ENCODE assay signal across 10 mouse cellular contexts in the genomic region with DNA sequence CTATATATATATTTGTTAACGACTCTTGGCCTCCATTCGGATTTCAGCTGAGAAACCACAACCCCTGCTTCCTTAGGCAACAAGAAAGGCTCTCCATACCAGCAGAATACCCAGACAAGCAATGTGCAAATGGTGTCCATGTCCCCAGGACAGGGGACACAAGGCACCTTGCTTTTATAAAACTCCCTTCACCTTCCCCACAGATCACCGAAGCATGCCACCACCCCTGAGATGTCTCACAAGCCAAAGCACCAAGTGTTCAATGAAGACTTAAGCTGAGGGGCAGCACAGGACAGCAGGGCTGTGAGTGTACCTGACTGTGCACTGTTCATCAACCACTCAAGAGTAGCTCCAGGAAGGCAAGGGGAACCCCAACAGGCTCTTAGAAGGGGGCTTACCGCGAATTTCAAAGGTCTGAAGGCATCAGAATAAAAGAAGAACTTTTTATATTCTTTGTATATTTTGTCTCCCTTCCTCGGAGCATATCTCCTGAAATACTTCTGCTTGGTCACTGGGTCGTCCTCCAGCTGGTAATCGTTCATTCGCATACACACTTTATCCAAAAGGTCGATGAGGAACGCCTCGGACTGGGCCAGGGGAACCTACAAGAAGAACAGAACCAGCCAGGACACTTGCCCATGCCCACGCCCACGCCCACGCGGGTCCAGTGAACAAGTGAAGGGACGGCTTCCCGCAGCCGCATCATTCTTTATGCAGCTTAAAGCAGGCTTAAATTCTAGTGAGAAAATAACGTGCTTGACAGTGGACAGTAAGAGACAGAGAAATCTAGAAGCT. TPM values are rescaled to one million over a fixed set of nuclear protein-coding genes. Genes with fewer than 3 reads are reported as not detected.
A peak's percentile ranks its signal among the peaks of the same experiment; 100 is the strongest.
DNase-seq lines count a peak whose midpoint lies in the region; ATAC-seq and TF ChIP-seq lines count a peak whose summit lies in the region.
"Had no signal": no experiment of that assay in that cellular context is flagged by ENCODE, and none has a peak within 500 bp of the region (broad histone marks: within the 10 kb centered on the region; RNA-seq: fewer than 3 reads in every experiment).

No protein-coding gene starts in this region.

- TF ChIP-seq CTCF in ES-Bruce4 (IDR thresholded peaks at IDR 0.05; ENCODE audit: low read depth, low read length), result no peak
- no peak for TF ChIP-seq CTCF in forebrain, postnatal 0 days (IDR thresholded peaks at IDR 0.05; ENCODE audit: low read depth)

- no peak overlapping the region for H3K4me2 ChIP-seq in forebrain, postnatal 0 days (ENCODE audit: low read depth)
- H3K4me2 ChIP-seq in midbrain, embryonic 12.5 days (replicated peaks), result peak overlapping the region; percentile 60
- H3K4me2 ChIP-seq in heart, embryonic 11.5 days, result no peak overlapping the region; the same call in 1 of the 2 replicates

- H3K27me3 ChIP-seq in ES-Bruce4 (ENCODE audit: control insufficient read depth, insufficient read depth, low read length, poor library complexity, severe bottlenecking), result no peaks in the 10 kb centered on the region
- H3K27me3 ChIP-seq in forebrain, postnatal 0 days (ENCODE audit: insufficient read depth, low read length), result peaks cover 73% of the 10 kb centered on the region
- peaks cover 73% of the 10 kb centered on the region for H3K27me3 ChIP-seq in midbrain, embryonic 12.5 days
- peaks cover 80% of the 10 kb centered on the region for H3K27me3 ChIP-seq in heart, embryonic 11.5 days (ENCODE audit: control insufficient read depth, insufficient read depth, low read length)

- WGBS in forebrain, postnatal 0 days, result 13% methylated on average over 20 of the region's 20 CpGs
- WGBS in midbrain, embryonic 12.5 days, result 8% methylated on average over 20 of the region's 20 CpGs
- WGBS in heart, embryonic 11.5 days (ENCODE audit: insufficient replicate concordance), result 11% methylated on average over 20 of the region's 20 CpGs

- TF ChIP-seq EP300 in ES-Bruce4 (IDR thresholded peaks at IDR 0.05; ENCODE audit: insufficient read depth, low read depth, low read length), result no peak

- DNase-seq in R1 (ENCODE audit: low read depth, low spot score), result peak; percentile 28
- no peak for DNase-seq in forebrain, postnatal 0 days
- no peak for DNase-seq in urinary bladder, postnatal 36 days (ENCODE audit: low spot score in 2 of 2)
- DNase-seq in adrenal gland, adult 18-20 months (ENCODE audit: low spot score in 2 of 2), result no peak
- DNase-seq: lung, postnatal 36 days had no signal

- TF ChIP-seq POLR2A in ES-Bruce4 (IDR thresholded peaks at IDR 0.05; ENCODE audit: insufficient read depth, low read length), result no peak

- peaks cover 14% of the 10 kb centered on the region for H3K36me3 ChIP-seq in ES-Bruce4 (ENCODE audit: control insufficient read depth, insufficient read depth, low read length, poor library complexity, severe bottlenecking)
- no peaks in the 10 kb centered on the region for H3K36me3 ChIP-seq in forebrain, postnatal 0 days (ENCODE audit: insufficient read depth)
- no peaks in the 10 kb centered on the region for H3K36me3 ChIP-seq in midbrain, embryonic 12.5 days
- no peaks in the 10 kb centered on the region for H3K36me3 ChIP-seq in heart, embryonic 11.5 days (ENCODE audit: control insufficient read depth, insufficient read depth, low read length)

- peak overlapping the region; percentile 72 for H3K4me3 ChIP-seq in ES-Bruce4 (ENCODE audit: low read depth, low read length)
- H3K4me3 ChIP-seq in forebrain, postnatal 0 days (ENCODE audit: low read depth, low read length), result peak overlapping the region; percentile 37; the same call in 1 of the 2 replicates
- H3K4me3 ChIP-seq in midbrain, embryonic 12.5 days, result peak overlapping the region; percentile 57
- no peak overlapping the region for H3K4me3 ChIP-seq in heart, embryonic 11.5 days (ENCODE audit: low read depth, low read length)

- 0 out of 2 replicates have a peak overlapping the region, but pooled peaks have one; percentile 10 for H3K27ac ChIP-seq in ES-Bruce4 (ENCODE audit: insufficient read depth, low read length)
- H3K27ac ChIP-seq in forebrain, postnatal 0 days (ENCODE audit: low read depth, low read length), result no peak overlapping the region
- H3K27ac ChIP-seq in midbrain, embryonic 12.5 days (replicated peaks), result peak overlapping the region; percentile 90
- H3K27ac ChIP-seq in heart, embryonic 11.5 days (ENCODE audit: low read depth, low read length), result no peak overlapping the region

- H3K4me1 ChIP-seq in ES-Bruce4 (ENCODE audit: control insufficient read depth, insufficient read depth, low read length), result peaks cover 2% of the 10 kb centered on the region
- no peaks in the 10 kb centered on the region for H3K4me1 ChIP-seq in forebrain, postnatal 0 days (ENCODE audit: insufficient read depth)
- peaks cover 26% of the 10 kb centered on the region; the same call in 1 of the 2 replicates for H3K4me1 ChIP-seq in midbrain, embryonic 12.5 days
- peaks cover 3% of the 10 kb centered on the region for H3K4me1 ChIP-seq in heart, embryonic 11.5 days (ENCODE audit: control insufficient read depth, insufficient read depth, low read length)

- H3K9ac ChIP-seq in ES-Bruce4 (ENCODE audit: low read depth, poor library complexity, severe bottlenecking), result peak overlapping the region; percentile 73
- no peak overlapping the region for H3K9ac ChIP-seq in forebrain, postnatal 0 days
- H3K9ac ChIP-seq in midbrain, embryonic 12.5 days (replicated peaks), result peak overlapping the region; percentile 68
- no peak overlapping the region for H3K9ac ChIP-seq in heart, embryonic 11.5 days (ENCODE audit: low read depth, low read length)

- no peak for ATAC-seq in forebrain, postnatal 0 days
- ATAC-seq in midbrain, embryonic 12.5 days (ENCODE audit: low FRiP score, low read depth), result no peak
- ATAC-seq in heart, embryonic 11.5 days (replicated peaks; ENCODE audit: insufficient number of reproducible peaks, low FRiP score, low TSS enrichment), result no peak
- ATAC-seq: Patski had no signal

- no peaks in the 10 kb centered on the region for H3K9me3 ChIP-seq in ES-Bruce4 (replicated peaks; ENCODE audit: control insufficient read depth, insufficient read depth, low read length, poor library complexity, severe bottlenecking)
- no peaks in the 10 kb centered on the region for H3K9me3 ChIP-seq in forebrain, postnatal 0 days (ENCODE audit: low read length)
- no peaks in the 10 kb centered on the region for H3K9me3 ChIP-seq in midbrain, embryonic 12.5 days
- H3K9me3 ChIP-seq in heart, embryonic 11.5 days (replicated peaks; ENCODE audit: control insufficient read depth, low read length), result no peaks in the 10 kb centered on the region

RNA-seq across cellular contexts. Expression of a gene that starts 36.7 kb away (rescaled TPM):
- polyA plus RNA-seq in ES-Bruce4 (2011; ENCODE audit: insufficient read depth, insufficient read length, low read depth, missing spikeins), result 48.1 and 51.8 TPM in 2 replicates
- total RNA-seq in forebrain, postnatal 0 days (2014; rRNA removed), result 0.38 and 1.6 TPM in 2 replicates
- polyA plus RNA-seq in forebrain, postnatal 0 days (2015; fragmentation: Nextera tagmentation; extraction: Ambion mirVana), result 0.40 and 0.44 TPM in 2 replicates
- 96.7 and 148 TPM in 2 replicates for polyA plus RNA-seq in midbrain, embryonic 12.5 days (2016; fragmentation: Nextera tagmentation; extraction: Ambion mirVana)
- total RNA-seq in adrenal gland, adult 18-20 months (2021), result not detected
- polyA plus RNA-seq in heart, embryonic 11.5 days (2014; fragmentation: Nextera tagmentation; extraction: Ambion mirVana), result not detected in 2 replicates
- total RNA-seq: left cerebral cortex, postnatal 36 days had no signal
- polyA plus RNA-seq: Patski had no signal

RNA-seq across cellular contexts. Expression of a gene that starts 43.4 kb away (rescaled TPM):
- polyA plus RNA-seq in ES-Bruce4 (2011; ENCODE audit: insufficient read depth, insufficient read length, low read depth, missing spikeins), result 1.4 and 1.6 TPM in 2 replicates
- 0.05 and 0.46 TPM in 2 replicates for total RNA-seq in forebrain, postnatal 0 days (2014; rRNA removed)
- polyA plus RNA-seq in forebrain, postnatal 0 days (2015; fragmentation: Nextera tagmentation; extraction: Ambion mirVana), result not detected in 2 replicates
- polyA plus RNA-seq in midbrain, embryonic 12.5 days (2016; fragmentation: Nextera tagmentation; extraction: Ambion mirVana), result 1.5 and 2.1 TPM in 2 replicates
- under 1 TPM in 1 of 2 experiments, not detected in 1; 0.13 TPM for total RNA-seq in adrenal gland, adult 18-20 months (2021)
- polyA plus RNA-seq in heart, embryonic 11.5 days (2014; fragmentation: Nextera tagmentation; extraction: Ambion mirVana), result not detected in 2 replicates

Comparison
In these comparisons a context has a peak if more than half of its experiments do, and no peak if none do; other contexts are left out.
1. H3K27ac ChIP-seq: peak in ES-Bruce4 (single experiment) and midbrain, embryonic 12.5 days (single experiment); none in forebrain, postnatal 0 days (single experiment) and heart, embryonic 11.5 days (single experiment).
2. H3K9ac ChIP-seq: peak in ES-Bruce4 (single experiment) and midbrain, embryonic 12.5 days (single experiment); none in forebrain, postnatal 0 days (single experiment) and heart, embryonic 11.5 days (single experiment).
3. RNA of a gene that starts 36.7 kb away (polyA plus RNA-seq): 96.7 to 148 TPM in midbrain, embryonic 12.5 days and 48.1 to 51.8 TPM in ES-Bruce4; 0.40 to 0.44 TPM in forebrain, postnatal 0 days and not detected in heart, embryonic 11.5 days; every median in the first group is over 10 times any median in the second.